Mouse (Mus musculus) limb, embryonic 14.5 days (tissue): ENCODE measurements at regions not wholly inside any gene's neighbourhood (a gene's known extent, or its start where the extent isn't known, plus 50 kb on each side); places are given as distances from the start of the nearest gene placed in this dataset.

Source experiments
- ATAC-seq: fragments of 200-750 bp; cut with Nextera tagmentation; 2 replicates; pipeline ENCODE4 v1.8.0; 2017; ENCODE audit warnings: low read depth, moderate number of reproducible peaks, moderate TSS enrichment; ENCODE audit not compliant: low FRiP score
- DNase-seq: peaks from one replicate; pipeline ENCODE4 v3.0.0-alpha.2; 2015; ENCODE audit warnings: low spot score
- H3K27ac ChIP-seq: fragments of 300-500 bp; sonication (generic); replicated peaks from 2 replicates; pipeline ENCODE4 v1.5.1; 2014; ENCODE audit warnings: low read depth, mild to moderate bottlenecking, low read length, moderate library complexity, mixed read lengths
- H3K27me3 ChIP-seq: fragments of 300-500 bp; sonication (generic); 2 replicates; pipeline ENCODE4 v1.6.1; 2014; ENCODE audit warnings: low read length, mixed read lengths; ENCODE audit not compliant: control insufficient read depth, insufficient read depth
- H3K36me3 ChIP-seq: fragments of 300-500 bp; sonication (generic); 2 replicates; pipeline ENCODE4 v1.6.1; 2014; ENCODE audit warnings: mild to moderate bottlenecking, low read length, moderate library complexity, mixed read lengths; ENCODE audit not compliant: control insufficient read depth, insufficient read depth
- H3K4me1 ChIP-seq: fragments of 300-500 bp; sonication (generic); 2 replicates; pipeline ENCODE4 v1.6.1; 2014; ENCODE audit warnings: antibody characterized with exemption, low read length, mixed read lengths; ENCODE audit not compliant: control insufficient read depth, insufficient read depth
- H3K4me2 ChIP-seq: fragments of 300-500 bp; sonication (generic); replicated peaks from 2 replicates; pipeline ENCODE4 v1.6.1; 2014; ENCODE audit warnings: low read depth, mild to moderate bottlenecking, low read length, moderate library complexity; ENCODE audit not compliant: severe bottlenecking
- H3K4me3 ChIP-seq: fragments of 300-500 bp; sonication (generic); replicated peaks from 2 replicates; pipeline ENCODE4 v1.5.1; 2014; ENCODE audit warnings: low read length
- H3K9ac ChIP-seq: fragments of 300-500 bp; sonication (generic); 2 replicates; pipeline ENCODE4 v1.6.1; 2014; ENCODE audit warnings: mild to moderate bottlenecking, low read depth, low read length, moderate library complexity; ENCODE audit not compliant: severe bottlenecking
- H3K9me3 ChIP-seq: fragments of 300-500 bp; sonication (generic); 2 replicates; pipeline ENCODE4 v1.6.1; 2016; ENCODE audit warnings: low read length; ENCODE audit not compliant: control insufficient read depth
- POLR2A ChIP-seq: fragments of 200-500 bp; IDR thresholded peaks from 2 replicates; pipeline ENCODE4 v1.8.0; 2012; ENCODE audit warnings: inconsistent platforms, mild to moderate bottlenecking, moderate library complexity, borderline replicate concordance; ENCODE audit not compliant: insufficient read depth, insufficient read length; ENCODE audit errors: extremely low read depth
- WGBS: fragments of 180-500 bp; shearing (Covaris S2); extraction: QIAGEN DNeasy Blood & Tissue Kit; methylation state at CpG from one replicate; pipeline ENCODE4 v1.1.7; 2014; 5-methylcytosine and 5-hydroxymethylcytosine counted together

DNA sequence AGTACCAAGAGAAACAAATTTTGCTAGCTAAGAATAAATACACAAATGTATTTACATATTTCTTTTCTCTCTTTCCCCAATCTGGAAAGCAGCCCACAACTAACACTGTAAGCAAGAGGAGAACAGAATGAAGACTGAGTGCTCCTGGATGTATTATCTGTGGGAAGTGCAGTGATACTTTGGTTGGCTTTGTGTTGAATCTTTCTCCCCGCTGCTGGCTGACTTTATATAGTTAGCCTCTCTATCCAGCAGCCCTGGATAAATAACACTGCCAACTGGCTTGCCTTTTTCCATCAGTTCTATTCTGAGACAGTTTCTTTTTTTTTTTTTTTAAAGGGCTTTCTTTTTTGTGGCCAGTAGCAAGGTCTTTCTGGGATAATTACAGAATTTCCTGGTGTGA is 366.0 kb upstream of the Frg1 start:
- DNase-seq (no peak), ATAC-seq (no peak)
- Histone ChIP-seq H3K9me3 (no peaks in the 10 kb centered on the region), H3K36me3 (no peaks in the 10 kb centered on the region), H3K4me2 (no peak overlapping the region), H3K9ac (no peak overlapping the region), H3K27me3 (no peaks in the 10 kb centered on the region), H3K4me1 (no peaks in the 10 kb centered on the region), H3K27ac (no peak overlapping the region), H3K4me3 (no peak overlapping the region)
- WGBS, result 70% methylated on average over 1 of the region's 1 CpGs
- TF ChIP-seq POLR2A, result no peak

DNA sequence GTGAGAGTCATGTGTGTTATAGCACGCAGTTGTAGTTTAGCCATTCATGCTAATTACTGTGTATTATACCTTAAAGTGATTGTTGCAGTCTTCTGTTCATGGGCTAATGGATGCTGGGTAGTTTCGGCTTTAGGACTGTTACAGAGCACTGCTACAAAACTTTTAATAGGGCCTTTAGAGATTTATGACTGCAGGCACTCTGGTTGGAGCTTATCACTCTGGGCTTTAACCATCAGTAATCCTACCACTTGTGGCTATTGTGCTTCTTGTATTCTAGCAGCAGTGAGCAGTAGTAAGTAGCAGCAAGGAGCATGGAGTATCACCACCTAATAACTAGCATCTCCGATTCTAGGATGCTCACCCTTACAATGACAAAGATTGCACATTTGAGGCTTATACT is 362.6 kb upstream of the Frg1 start:
- H3K4me3 ChIP-seq, result no peak overlapping the region
- H3K36me3 ChIP-seq, result no peaks in the 10 kb centered on the region
- H3K4me1 ChIP-seq, result no peaks in the 10 kb centered on the region
- H3K4me2 ChIP-seq, result no peak overlapping the region
- H3K9ac ChIP-seq, result no peak overlapping the region
- H3K27me3 ChIP-seq, result no peaks in the 10 kb centered on the region
- no peak overlapping the region for H3K27ac ChIP-seq
- no peak for ATAC-seq
- TF ChIP-seq POLR2A, result no peak
- no peak for DNase-seq
- H3K9me3 ChIP-seq, result no peaks in the 10 kb centered on the region
- 60% methylated on average over 3 of the region's 3 CpGs for WGBS

DNA sequence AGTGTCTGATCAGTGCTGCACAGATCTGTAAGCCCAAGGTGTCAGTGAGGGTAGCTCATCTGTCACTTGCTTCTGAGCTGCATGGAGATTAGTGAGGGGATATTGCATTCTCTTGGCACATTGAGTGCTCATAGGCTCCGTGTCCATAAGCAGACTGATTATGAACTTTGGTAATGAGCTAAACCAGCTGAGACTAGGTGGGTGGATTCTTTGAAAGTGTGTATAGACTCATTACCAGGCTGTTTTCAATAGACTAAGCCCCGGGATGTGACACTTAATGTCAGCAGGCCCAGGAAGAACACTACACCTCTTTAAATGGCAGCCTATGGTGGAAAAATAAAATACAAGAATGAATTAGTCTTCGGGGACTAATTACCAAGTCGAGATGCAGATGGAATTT is 354.9 kb upstream of the Frg1 start:
- ATAC-seq (no peak), DNase-seq (no peak)
- Histone ChIP-seq H3K4me2 (no peak overlapping the region), H3K4me3 (no peak overlapping the region), H3K36me3 (no peaks in the 10 kb centered on the region), H3K27me3 (no peaks in the 10 kb centered on the region), H3K27ac (no peak overlapping the region), H3K9ac (no peak overlapping the region), H3K9me3 (no peaks in the 10 kb centered on the region), H3K4me1 (no peaks in the 10 kb centered on the region)
- WGBS, result 37% methylated on average over 4 of the region's 4 CpGs
- no peak for TF ChIP-seq POLR2A

DNA sequence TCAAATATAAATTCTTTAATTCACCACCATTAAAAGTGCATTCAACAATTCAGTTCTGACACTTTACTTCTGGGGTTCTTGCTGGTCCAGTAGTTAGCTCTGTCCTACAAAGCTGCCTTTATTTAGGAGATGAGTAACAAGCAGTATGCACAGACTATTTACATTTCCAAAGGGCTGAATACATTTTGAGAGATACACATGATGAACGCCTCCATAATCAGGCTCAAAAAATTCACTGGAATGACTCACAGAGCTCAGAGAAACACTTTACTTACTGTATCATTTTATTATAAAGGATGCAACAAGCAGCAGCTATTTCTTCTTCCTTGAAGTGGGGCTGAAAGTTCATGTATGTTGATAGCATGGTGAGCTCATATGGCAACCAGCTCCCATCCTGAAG is 336.6 kb upstream of the Frg1 start:
- Histone ChIP-seq H3K4me2 (no peak overlapping the region), H3K4me3 (no peak overlapping the region), H3K27me3 (no peaks in the 10 kb centered on the region), H3K4me1 (no peaks in the 10 kb centered on the region), H3K36me3 (no peaks in the 10 kb centered on the region), H3K9ac (no peak overlapping the region), H3K9me3 (no peaks in the 10 kb centered on the region), H3K27ac (no peak overlapping the region)
- DNase-seq (no peak), ATAC-seq (no peak)
- 93% methylated on average over 1 of the region's 1 CpGs for WGBS
- no peak for TF ChIP-seq POLR2A

DNA sequence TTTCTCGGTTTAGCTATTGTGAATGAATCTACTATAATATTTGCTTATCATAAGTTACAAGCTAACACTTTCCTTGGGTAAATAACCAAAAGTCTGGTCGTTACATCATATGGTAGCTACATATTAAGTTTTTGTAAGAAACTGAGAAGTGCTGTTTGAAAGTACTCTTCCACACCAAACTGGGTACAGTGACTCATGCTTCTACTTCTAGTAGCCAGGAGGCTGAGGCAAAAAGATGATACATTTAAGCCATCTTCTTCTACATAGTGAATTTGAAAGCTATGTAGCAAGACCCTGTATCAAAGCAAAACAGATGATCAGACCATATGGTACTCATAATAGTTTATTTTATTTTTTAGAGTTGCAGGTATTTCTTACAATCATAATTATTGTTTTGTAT is 335.8 kb upstream of the Frg1 start:
- Histone ChIP-seq H3K9me3 (no peaks in the 10 kb centered on the region), H3K36me3 (no peaks in the 10 kb centered on the region), H3K4me3 (no peak overlapping the region), H3K9ac (no peak overlapping the region), H3K4me1 (no peaks in the 10 kb centered on the region), H3K27ac (no peak overlapping the region), H3K4me2 (no peak overlapping the region), H3K27me3 (no peaks in the 10 kb centered on the region)
- no peak for DNase-seq
- WGBS, result 76% methylated on average over 2 of the region's 2 CpGs
- ATAC-seq, result no peak
- no peak for TF ChIP-seq POLR2A

- Histone ChIP-seq H3K4me2 (no peak overlapping the region), H3K4me1 (no peaks in the 10 kb centered on the region), H3K27ac (no peak overlapping the region), H3K9me3 (no peaks in the 10 kb centered on the region), H3K36me3 (no peaks in the 10 kb centered on the region), H3K4me3 (no peak overlapping the region), H3K9ac (no peak overlapping the region), H3K27me3 (no peaks in the 10 kb centered on the region)
- ATAC-seq, result no peak
- TF ChIP-seq POLR2A, result no peak
- DNase-seq, result no peak
- WGBS, result 95% methylated on average over 6 of the region's 6 CpGs
Observed at GRCm38 (mm10) chr8:41747024-41747423, 330.1 kb upstream of the Frg1 start.
